ENCODE assay signal across 19 mouse cellular contexts in genomic region chr13:71274139-71274538, GRCm38 (mm10).
"Had no signal": no experiment of that assay in that cellular context is flagged by ENCODE, and none has a peak within 500 bp of the region (broad histone marks: within the 10 kb centered on the region; RNA-seq: fewer than 3 reads in every experiment).

No protein-coding gene starts in this region.

- DNase-seq: forebrain, postnatal 0 days; gastrocnemius, postnatal 25 days; heart, adult 2 months; heart, postnatal 14 days; heart, postnatal 36 days; kidney, postnatal 25 days; layer of hippocampus, adult 9-11 months; layer of hippocampus, postnatal 36 days; left cerebral cortex, postnatal 4 days had no signal

- ATAC-seq: forebrain, postnatal 0 days; hindbrain, postnatal 0 days; liver, embryonic 12.5 days had no signal

- H3K4me2 ChIP-seq: heart, embryonic 11.5 days; heart, embryonic 13.5 days; heart, embryonic 15.5 days; hindbrain, embryonic 13.5 days; hindbrain, embryonic 15.5 days; limb, embryonic 13.5 days; limb, embryonic 15.5 days; liver, embryonic 12.5 days had no signal

- H3K4me1 ChIP-seq: heart, embryonic 13.5 days; heart, embryonic 15.5 days; hindbrain, embryonic 15.5 days; limb, embryonic 15.5 days; liver, embryonic 12.5 days had no signal

- H3K36me3 ChIP-seq: heart, embryonic 13.5 days; heart, embryonic 15.5 days; hindbrain, embryonic 13.5 days; hindbrain, embryonic 15.5 days; limb, embryonic 13.5 days; limb, embryonic 15.5 days; liver, embryonic 12.5 days had no signal

- H3K4me3 ChIP-seq: heart, adult 2 months; heart, embryonic 13.5 days; heart, embryonic 15.5 days; hindbrain, embryonic 13.5 days; hindbrain, embryonic 15.5 days; limb, embryonic 13.5 days; limb, embryonic 15.5 days; liver, embryonic 12.5 days had no signal

- H3K27ac ChIP-seq: heart, adult 2 months; heart, embryonic 13.5 days; heart, embryonic 15.5 days; hindbrain, embryonic 13.5 days; hindbrain, embryonic 15.5 days; hindbrain, postnatal 0 days; limb, embryonic 13.5 days; limb, embryonic 15.5 days; liver, embryonic 12.5 days; liver, embryonic 14.5 days had no signal

- H3K9ac ChIP-seq: forebrain, postnatal 0 days; heart, embryonic 13.5 days; heart, embryonic 15.5 days; hindbrain, embryonic 13.5 days; hindbrain, embryonic 15.5 days; limb, embryonic 13.5 days; limb, embryonic 15.5 days; liver, embryonic 12.5 days; liver, embryonic 14.5 days had no signal

- H3K27me3 ChIP-seq: heart, embryonic 13.5 days; heart, embryonic 15.5 days; hindbrain, embryonic 15.5 days; limb, embryonic 13.5 days; limb, embryonic 15.5 days; liver, embryonic 12.5 days had no signal

- H3K9me3 ChIP-seq: heart, embryonic 13.5 days; heart, embryonic 15.5 days; hindbrain, embryonic 13.5 days; hindbrain, embryonic 15.5 days; limb, embryonic 13.5 days; limb, embryonic 15.5 days; liver, embryonic 12.5 days had no signal
